Mouse (Mus musculus) embryonic facial prominence, embryonic 15.5 days (tissue): ENCODE measurements around the gene D130043K22Rik. TPM values are rescaled to one million over a fixed set of nuclear protein-coding genes. Genes with fewer than 3 reads are reported as not detected.
"Not testable (repeated sequence)": the region's sequence is repeated elsewhere in the genome, so short reads cannot be mapped to it uniquely, and the experiment has no call there.

Source experiments
- ATAC-seq: fragments of 200-750 bp; cut with Nextera tagmentation; 2 replicates; pipeline ENCODE4 v1.8.0; 2017; ENCODE audit warnings: low read depth, moderate TSS enrichment; ENCODE audit not compliant: insufficient number of reproducible peaks, low FRiP score, low TSS enrichment
- H3K27ac ChIP-seq: fragments of 300-500 bp; sonication (generic); replicated peaks from 2 replicates; pipeline ENCODE4 v1.5.1; 2015; ENCODE audit warnings: mild to moderate bottlenecking, inconsistent platforms
- H3K27me3 ChIP-seq: fragments of 300-500 bp; sonication (generic); 2 replicates; pipeline ENCODE4 v1.6.1; 2015; ENCODE audit warnings: inconsistent platforms
- H3K36me3 ChIP-seq: fragments of 300-500 bp; sonication (generic); 2 replicates; pipeline ENCODE4 v1.6.1; 2015; ENCODE audit warnings: mild to moderate bottlenecking, inconsistent platforms
- H3K4me1 ChIP-seq: fragments of 300-500 bp; sonication (generic); 2 replicates; pipeline ENCODE4 v1.6.1; 2015; ENCODE audit warnings: inconsistent platforms
- H3K4me2 ChIP-seq: fragments of 300-500 bp; sonication (generic); replicated peaks from 2 replicates; pipeline ENCODE4 v1.6.1; 2015; ENCODE audit warnings: mild to moderate bottlenecking, inconsistent platforms
- H3K4me3 ChIP-seq: fragments of 300-500 bp; sonication (generic); replicated peaks from 2 replicates; pipeline ENCODE4 v1.5.1; 2015; ENCODE audit warnings: mild to moderate bottlenecking, inconsistent platforms
- H3K9ac ChIP-seq: fragments of 300-500 bp; sonication (generic); 2 replicates; pipeline ENCODE4 v1.6.1; 2015; ENCODE audit warnings: inconsistent platforms
- H3K9me3 ChIP-seq: fragments of 300-500 bp; sonication (generic); replicated peaks from 2 replicates; pipeline ENCODE4 v1.6.1; 2016; ENCODE audit warnings: inconsistent platforms
- WGBS: fragments of 180-500 bp; shearing (Covaris S2); methylation state at CpG from one replicate; pipeline ENCODE4 v1.1.7; 2015; 5-methylcytosine and 5-hydroxymethylcytosine counted together
- polyA plus RNA-seq: library from polyadenylated mRNA; unstranded; fragments of >200 nt; fragmentation: Nextera tagmentation; extraction: Ambion mirVana; gene quantifications from 2 replicates; pipeline ENCODE4 v1.2.1, GENCODE M21; 2015

Gene D130043K22Rik
- polyA plus RNA-seq, 1 experiment from 2014 or later: 1.3 TPM

- peak overlapping the region; percentile 92 for H3K4me3 ChIP-seq
- 40% methylated on average over 2 of the region's 2 CpGs for WGBS
- peak overlapping the region; percentile 69 for H3K4me2 ChIP-seq
- H3K4me1 ChIP-seq: peaks cover 22% of the 10 kb centered on the region
- no peak for ATAC-seq
- H3K27me3 ChIP-seq: no peaks in the 10 kb centered on the region
- H3K9ac ChIP-seq: peak overlapping the region; percentile 85; the same call in 1 of the 2 replicates
- no peak overlapping the region for H3K27ac ChIP-seq
- 0 out of 2 replicates have a peak, but pooled peaks cover 5% of the 10 kb centered on the region for H3K36me3 ChIP-seq
- H3K9me3 ChIP-seq: no peaks in the 10 kb centered on the region
These were observed 12.2 kb upstream of the D130043K22Rik start for GRCm38 (mm10) chr13:24832811-24833155.

GRCm38 (mm10) chr13:24837765-24838164 is 7.2 kb upstream of the D130043K22Rik start:
- peaks cover 19% of the 10 kb centered on the region for H3K36me3 ChIP-seq
- not testable (repeated sequence) for ATAC-seq, H3K9me3 ChIP-seq, H3K4me2 ChIP-seq, H3K27ac ChIP-seq, H3K27me3 ChIP-seq, H3K4me3 ChIP-seq, H3K9ac ChIP-seq
- 92% methylated on average over 8 of the region's 8 CpGs for WGBS
- H3K4me1 ChIP-seq: peaks cover 12% of the 10 kb centered on the region

GRCm38 (mm10) chr13:24839831-24840230 is 5.1 kb upstream of the D130043K22Rik start:
- Histone ChIP-seq H3K4me1 (peaks cover 3% of the 10 kb centered on the region), H3K36me3 (peaks cover 19% of the 10 kb centered on the region), H3K4me2 (no peak overlapping the region), H3K27me3 (no peaks in the 10 kb centered on the region), H3K9me3 (no peaks in the 10 kb centered on the region), H3K9ac (no peak overlapping the region), H3K27ac (no peak overlapping the region), H3K4me3 (no peak overlapping the region)
- no peak for ATAC-seq
- WGBS: 68% methylated on average over 3 of the region's 3 CpGs

GRCm38 (mm10) chr13:24841702-24842101 is 3.2 kb upstream of the D130043K22Rik start:
- no peak overlapping the region for H3K27ac ChIP-seq
- WGBS: 76% methylated on average over 3 of the region's 3 CpGs
- no peak for ATAC-seq

DNA sequence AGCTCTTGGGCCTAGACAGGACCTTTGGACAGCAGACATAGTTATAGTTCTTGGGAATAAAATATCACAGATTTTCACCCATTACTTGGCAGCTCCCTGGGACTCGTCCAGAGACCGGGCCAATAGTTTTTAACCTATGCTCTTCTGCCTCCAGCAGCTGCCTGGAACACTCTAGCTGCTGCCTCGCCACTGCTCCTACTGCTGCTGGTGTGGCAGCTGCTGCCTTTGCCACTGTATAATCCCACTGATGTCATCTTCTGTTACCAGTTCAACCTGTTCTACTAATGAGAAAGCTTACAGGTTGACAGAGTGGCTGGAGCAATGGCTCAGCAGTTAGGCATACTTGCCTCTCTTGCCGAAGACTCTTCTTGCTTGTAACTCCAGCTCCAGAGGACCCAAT is 4.4 kb downstream of the D130043K22Rik start:
- Histone ChIP-seq H3K4me3 (no peak overlapping the region), H3K36me3 (no peaks in the 10 kb centered on the region), H3K27ac (no peak overlapping the region), H3K9ac (no peak overlapping the region), H3K27me3 (no peaks in the 10 kb centered on the region), H3K4me1 (peaks cover 8% of the 10 kb centered on the region), H3K4me2 (no peak overlapping the region), H3K9me3 (no peaks in the 10 kb centered on the region)
- no peak for ATAC-seq
- WGBS: 67% methylated on average over 4 of the region's 4 CpGs

More at GRCm38 (mm10) chr13:24841702-24842101, 3.2 kb upstream of the D130043K22Rik start:
- H3K9me3 ChIP-seq: no peaks in the 10 kb centered on the region
- no peak overlapping the region for H3K9ac ChIP-seq
- peaks cover 14% of the 10 kb centered on the region for H3K36me3 ChIP-seq
- no peak overlapping the region for H3K4me2 ChIP-seq
- no peak overlapping the region for H3K4me3 ChIP-seq
- H3K4me1 ChIP-seq: peaks cover 8% of the 10 kb centered on the region
- no peaks in the 10 kb centered on the region for H3K27me3 ChIP-seq

DNA sequence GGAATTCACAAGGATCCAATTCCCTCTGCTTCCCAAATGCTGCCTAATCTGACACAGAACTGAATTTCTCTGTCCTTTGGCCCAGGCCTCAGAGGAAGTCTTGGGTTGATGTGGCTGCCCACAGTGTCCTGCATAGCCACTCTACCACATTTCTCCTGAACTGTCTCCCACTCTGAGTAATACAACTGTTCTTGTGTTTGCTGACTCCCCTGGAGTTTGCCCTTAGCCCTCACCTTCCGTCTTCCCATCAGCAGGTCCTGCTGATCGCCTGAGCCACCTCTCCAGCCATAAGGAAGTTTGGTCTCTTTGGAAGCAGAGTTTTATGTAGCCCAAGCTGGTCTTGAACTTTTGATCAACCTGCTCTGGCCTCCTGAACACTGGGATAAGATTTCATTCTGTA is 7.1 kb downstream of the D130043K22Rik start:
- no peaks in the 10 kb centered on the region for H3K9me3 ChIP-seq
- no peaks in the 10 kb centered on the region for H3K27me3 ChIP-seq
- H3K9ac ChIP-seq: no peak overlapping the region
- H3K4me3 ChIP-seq: no peak overlapping the region
- no peaks in the 10 kb centered on the region for H3K4me1 ChIP-seq
- no peak overlapping the region for H3K4me2 ChIP-seq
- no peaks in the 10 kb centered on the region for H3K36me3 ChIP-seq
- ATAC-seq: no peak
- 82% methylated on average over 2 of the region's 2 CpGs for WGBS
- no peak overlapping the region for H3K27ac ChIP-seq

GRCm38 (mm10) chr13:24852570-24852969 is 7.6 kb downstream of the D130043K22Rik start:
- ATAC-seq: no peak
- Histone ChIP-seq H3K27ac (no peak overlapping the region), H3K27me3 (no peaks in the 10 kb centered on the region), H3K4me2 (no peak overlapping the region), H3K9ac (no peak overlapping the region), H3K4me3 (no peak overlapping the region), H3K4me1 (no peaks in the 10 kb centered on the region), H3K9me3 (no peaks in the 10 kb centered on the region), H3K36me3 (no peaks in the 10 kb centered on the region)
- WGBS: 78% methylated on average over 3 of the region's 3 CpGs

GRCm38 (mm10) chr13:24859115-24859514 is 14.2 kb downstream of the D130043K22Rik start:
- H3K27me3 ChIP-seq: no peaks in the 10 kb centered on the region
- H3K36me3 ChIP-seq: no peaks in the 10 kb centered on the region
- H3K9me3 ChIP-seq: no peaks in the 10 kb centered on the region
- no peak overlapping the region for H3K4me2 ChIP-seq
- no peak overlapping the region for H3K27ac ChIP-seq
- H3K9ac ChIP-seq: no peak overlapping the region
- no peaks in the 10 kb centered on the region for H3K4me1 ChIP-seq
- H3K4me3 ChIP-seq: no peak overlapping the region
- ATAC-seq: no peak

DNA sequence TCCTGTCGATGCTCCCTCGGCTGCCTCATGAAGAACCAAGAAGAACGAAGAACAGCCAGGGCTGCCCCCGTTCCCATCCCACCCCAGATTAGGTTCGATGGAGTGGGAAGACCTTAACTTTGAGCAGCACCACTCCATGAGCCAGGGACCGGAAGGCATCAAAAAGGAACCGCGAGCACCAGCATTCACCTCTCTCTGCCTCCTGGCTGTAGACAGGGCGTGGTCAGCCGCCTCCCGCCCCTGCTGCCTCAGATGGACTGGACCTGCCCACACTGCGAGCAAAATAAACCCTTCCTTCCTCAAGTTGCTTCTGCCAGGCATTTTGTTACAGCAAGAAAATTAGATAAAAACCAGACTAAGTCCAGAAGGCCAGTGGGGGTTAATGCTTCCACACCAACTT is 16.1 kb downstream of the D130043K22Rik start:
- Histone ChIP-seq H3K4me1 (no peaks in the 10 kb centered on the region), H3K27me3 (no peaks in the 10 kb centered on the region), H3K4me3 (no peak overlapping the region), H3K36me3 (no peaks in the 10 kb centered on the region), H3K9me3 (no peaks in the 10 kb centered on the region), H3K27ac (no peak overlapping the region), H3K4me2 (no peak overlapping the region), H3K9ac (no peak overlapping the region)
- WGBS: 75% methylated on average over 12 of the region's 12 CpGs
- no peak for ATAC-seq

DNA sequence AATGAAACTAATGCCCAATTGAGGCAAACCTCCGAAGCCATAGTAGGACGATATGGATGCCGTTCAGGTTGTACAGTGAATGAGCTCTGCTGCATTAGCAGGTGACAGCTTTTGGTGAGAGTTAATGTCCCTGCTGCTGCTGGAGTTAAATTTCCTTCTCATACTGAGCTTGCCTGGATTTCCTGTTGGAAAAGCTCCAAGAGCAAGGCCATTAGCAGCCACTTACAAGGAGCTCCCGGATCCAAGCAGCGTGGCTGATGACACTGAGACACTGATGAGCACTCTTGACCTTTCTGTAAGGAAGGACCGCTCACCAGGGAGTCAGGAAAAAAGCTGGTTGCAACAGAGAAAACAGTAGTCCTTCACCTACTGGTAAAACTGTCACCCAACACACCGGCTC is 17.1 kb downstream of the D130043K22Rik start:
- Histone ChIP-seq H3K36me3 (no peaks in the 10 kb centered on the region), H3K9me3 (no peaks in the 10 kb centered on the region), H3K9ac (no peak overlapping the region), H3K4me3 (no peak overlapping the region), H3K4me1 (no peaks in the 10 kb centered on the region), H3K27ac (no peak overlapping the region), H3K4me2 (no peak overlapping the region), H3K27me3 (no peaks in the 10 kb centered on the region)
- WGBS: 69% methylated on average over 7 of the region's 7 CpGs
- ATAC-seq: no peak

GRCm38 (mm10) chr13:24862520-24862919 is 17.6 kb downstream of the D130043K22Rik start:
- no peak overlapping the region for H3K4me3 ChIP-seq
- H3K4me2 ChIP-seq: no peak overlapping the region
- no peak overlapping the region for H3K27ac ChIP-seq
- 63% methylated on average over 7 of the region's 7 CpGs for WGBS
- H3K9ac ChIP-seq: no peak overlapping the region
- H3K36me3 ChIP-seq: no peaks in the 10 kb centered on the region
- no peaks in the 10 kb centered on the region for H3K9me3 ChIP-seq
- no peaks in the 10 kb centered on the region for H3K27me3 ChIP-seq
- no peaks in the 10 kb centered on the region for H3K4me1 ChIP-seq
- ATAC-seq: no peak

- H3K9me3 ChIP-seq: no peaks in the 10 kb centered on the region
- ATAC-seq: no peak
- H3K9ac ChIP-seq: no peak overlapping the region
- 64% methylated on average over 9 of the region's 9 CpGs for WGBS
- H3K4me2 ChIP-seq: no peak overlapping the region
- no peak overlapping the region for H3K4me3 ChIP-seq
- H3K27ac ChIP-seq: no peak overlapping the region
- no peaks in the 10 kb centered on the region for H3K4me1 ChIP-seq
- no peaks in the 10 kb centered on the region for H3K27me3 ChIP-seq
- no peaks in the 10 kb centered on the region for H3K36me3 ChIP-seq
These were observed 21.8 kb downstream of the D130043K22Rik start for GRCm38 (mm10) chr13:24866430-24867402.
